Mouse (Mus musculus) MEL (cell line): ENCODE data around the gene Arhgap9. TPM values are rescaled to one million over a fixed set of nuclear protein-coding genes. Genes with fewer than 3 reads are reported as not detected.

ENCODE experiments used
- DNase-seq: peaks from one replicate; pipeline ENCODE4 v3.0.0; 2011; ENCODE audit warnings: low read depth, low spot score
- H3K27ac ChIP-seq: 2 replicates; pipeline ENCODE4 v1.5.1; 2012; ENCODE audit warnings: low read depth, mild to moderate bottlenecking, control low read depth, low read length, moderate library complexity; ENCODE audit not compliant: control insufficient read depth
- H3K27me3 ChIP-seq, 2 experiments: fragments of 150-350 bp in 1 of 2; sonication (generic) in 1 of 2; 2 replicates each; pipeline ENCODE4 v1.6.1; 2012; ENCODE audit warnings: low read length in 2 of 2, mild to moderate bottlenecking in 2 of 2, improper control_type of control experiment in 1 of 2, moderate library complexity in 1 of 2; ENCODE audit not compliant: insufficient read depth in 2 of 2, control insufficient read depth in 1 of 2
- H3K36me3 ChIP-seq, 2 experiments: 2 replicates each; pipeline ENCODE4 v1.6.1; 2012 to 2014; ENCODE audit warnings: low read length in 2 of 2, improper control_type of control experiment in 1 of 2, inconsistent platforms in 1 of 2, mild to moderate bottlenecking in 1 of 2; ENCODE audit not compliant: insufficient read depth in 2 of 2, control insufficient read depth in 1 of 2
- H3K4me1 ChIP-seq, 2 experiments: fragments of 150-350 bp in 1 of 2; sonication (generic) in 1 of 2; 2 replicates each; pipeline ENCODE4 v1.6.1; 2012; ENCODE audit warnings: low read length in 2 of 2, improper control_type of control experiment in 1 of 2, mild to moderate bottlenecking in 1 of 2; ENCODE audit not compliant: insufficient read depth in 2 of 2, control insufficient read depth in 1 of 2
- H3K4me3 ChIP-seq, 2 experiments: fragments of 150-350 bp in 1 of 2; sonication (generic) in 1 of 2; 2 replicates each; pipeline ENCODE4 v1.5.1; 2012; ENCODE audit warnings: low read depth in 2 of 2, low read length in 2 of 2, mild to moderate bottlenecking in 2 of 2, moderate library complexity in 2 of 2, control low read depth in 1 of 2, improper control_type of control experiment in 1 of 2; ENCODE audit not compliant: control insufficient read depth in 1 of 2, insufficient read depth in 1 of 2
- H3K79me2 ChIP-seq: 2 replicates; pipeline ENCODE4 v1.6.1; 2012; ENCODE audit warnings: mild to moderate bottlenecking, low read length, moderate library complexity; ENCODE audit not compliant: control insufficient read depth, poor library complexity, insufficient read depth
- H3K9ac ChIP-seq: 2 replicates; pipeline ENCODE4 v1.6.1; 2012; ENCODE audit warnings: low read depth, mild to moderate bottlenecking, control low read depth, low read length, moderate library complexity; ENCODE audit not compliant: control insufficient read depth, poor library complexity, severe bottlenecking
- H3K9me3 ChIP-seq: fragments of 150-350 bp; sonication (generic); replicated peaks from 2 replicates; pipeline ENCODE4 v1.6.1; 2012; ENCODE audit warnings: mild to moderate bottlenecking, low read length, improper control_type of control experiment, moderate library complexity; ENCODE audit not compliant: insufficient read depth
- BHLHE40 ChIP-seq: IDR thresholded peaks from 2 replicates; pipeline ENCODE4 v1.6.1; 2012; ENCODE audit warnings: low read depth, mild to moderate bottlenecking, inconsistent platforms, low read length, improper control_type of control experiment, borderline replicate concordance
- CHD1 ChIP-seq: IDR thresholded peaks from 2 replicates; pipeline ENCODE4 v1.6.1; 2012; ENCODE audit warnings: low read depth, mild to moderate bottlenecking, inconsistent platforms, low read length, improper control_type of control experiment
- CHD2 ChIP-seq: IDR thresholded peaks from 2 replicates; pipeline ENCODE4 v1.6.1; 2011; ENCODE audit warnings: low read length, improper control_type of control experiment
- CTCF ChIP-seq, 3 experiments: IDR thresholded peaks in 2 of 3; conservative IDR thresholded peaks in 1 of 3; 2 replicates each; pipeline ENCODE4 v1.5.1; 2011 to 2012; ENCODE audit warnings: low read length in 3 of 3, low read depth in 2 of 3, mild to moderate bottlenecking in 2 of 3, improper control_type of control experiment in 1 of 3, inconsistent platforms in 1 of 3, mixed read lengths in 1 of 3, moderate library complexity in 1 of 3; ENCODE audit not compliant: control insufficient read depth in 1 of 3, insufficient read depth in 1 of 3, poor library complexity in 1 of 3, severe bottlenecking in 1 of 3
- EP300 ChIP-seq, 2 experiments: IDR thresholded peaks; 2 replicates each; pipeline ENCODE4 v1.6.1; 2011; ENCODE audit warnings: improper control_type of control experiment in 2 of 2, low read length in 2 of 2, low read depth in 1 of 2, mild to moderate bottlenecking in 1 of 2
- ETS1 ChIP-seq: IDR thresholded peaks from 2 replicates; pipeline ENCODE4 v1.6.1; 2012; ENCODE audit warnings: low read depth, mild to moderate bottlenecking, inconsistent platforms, low read length, improper control_type of control experiment, moderate library complexity
- HCFC1 ChIP-seq: IDR thresholded peaks from 2 replicates; pipeline ENCODE4 v1.6.1; 2012; ENCODE audit warnings: low read depth, mild to moderate bottlenecking, inconsistent platforms, low read length, improper control_type of control experiment, moderate library complexity
- MAX ChIP-seq: IDR thresholded peaks from 2 replicates; pipeline ENCODE4 v1.6.1; 2011; ENCODE audit warnings: low read length, improper control_type of control experiment
- MEF2A ChIP-seq: IDR thresholded peaks from 2 replicates; pipeline ENCODE4 v1.6.1; 2014; ENCODE audit warnings: low read depth, mild to moderate bottlenecking, inconsistent platforms, low read length, improper control_type of control experiment; ENCODE audit not compliant: poor library complexity, insufficient replicate concordance, severe bottlenecking; ENCODE audit errors: extremely low read depth
- MYB ChIP-seq: IDR thresholded peaks from 2 replicates; pipeline ENCODE4 v1.6.1; 2011; ENCODE audit warnings: mild to moderate bottlenecking, low read depth, low read length, improper control_type of control experiment
- MYC ChIP-seq: IDR thresholded peaks from 2 replicates; pipeline ENCODE4 v1.6.1; 2011; ENCODE audit warnings: low read depth, mild to moderate bottlenecking, low read length, improper control_type of control experiment, moderate library complexity
- NELFE ChIP-seq: IDR thresholded peaks from 2 replicates; pipeline ENCODE4 v1.6.1; 2011; ENCODE audit warnings: low read depth, low read length, improper control_type of control experiment
- POLR2A ChIP-seq, 2 experiments: IDR thresholded peaks; 2 replicates each; pipeline ENCODE4 v1.6.1; 2011 to 2012; ENCODE audit warnings: low read length in 2 of 2, mild to moderate bottlenecking in 2 of 2, control low read depth in 1 of 2, improper control_type of control experiment in 1 of 2, low read depth in 1 of 2, moderate library complexity in 1 of 2; ENCODE audit not compliant: control insufficient read depth in 1 of 2, insufficient read depth in 1 of 2, poor library complexity in 1 of 2
- POLR2AphosphoS2 ChIP-seq: IDR thresholded peaks from 2 replicates; pipeline ENCODE4 v1.6.1; 2011; ENCODE audit warnings: low read length, improper control_type of control experiment
- POLR2AphosphoS5 ChIP-seq: IDR thresholded peaks from 2 replicates; pipeline ENCODE4 v1.6.1; 2012; ENCODE audit warnings: low read depth, borderline replicate concordance, mild to moderate bottlenecking, inconsistent platforms, low read length, moderate library complexity, mixed read lengths
- SMC3 ChIP-seq: IDR thresholded peaks from 2 replicates; pipeline ENCODE4 v1.6.1; 2011; ENCODE audit warnings: low read depth, low read length, improper control_type of control experiment
- TCF12 ChIP-seq: IDR thresholded peaks from 2 replicates; pipeline ENCODE4 v1.6.1; 2014; ENCODE audit warnings: low read depth, mild to moderate bottlenecking, inconsistent platforms, low read length, improper control_type of control experiment, moderate library complexity
- UBTF ChIP-seq: IDR thresholded peaks from 2 replicates; pipeline ENCODE4 v1.6.1; 2012; ENCODE audit warnings: low read depth, mild to moderate bottlenecking, inconsistent platforms, low read length, improper control_type of control experiment, moderate library complexity, borderline replicate concordance; ENCODE audit not compliant: insufficient read depth
- USF1 ChIP-seq: IDR thresholded peaks from 2 replicates; pipeline ENCODE4 v1.6.1; 2014; ENCODE audit warnings: low read depth, mild to moderate bottlenecking, inconsistent platforms, low read length, improper control_type of control experiment, moderate library complexity
- ZC3H11A ChIP-seq: IDR thresholded peaks from 2 replicates; pipeline ENCODE4 v1.6.1; 2012; ENCODE audit warnings: low read depth, mild to moderate bottlenecking, inconsistent platforms, low read length, improper control_type of control experiment
- ZMIZ1 ChIP-seq: IDR thresholded peaks from 2 replicates; pipeline ENCODE4 v1.6.1; 2012; ENCODE audit warnings: low read depth, mild to moderate bottlenecking, inconsistent platforms, low read length, improper control_type of control experiment, moderate library complexity
- polyA plus RNA-seq, 2 experiments: library from polyadenylated mRNA; stranded (reverse) in 1 of 2; unstranded in 1 of 2; fragments of >175 nt in 1 of 2; fragments of >200 nt in 1 of 2; gene quantifications; 2 replicates each; pipeline versions ENCODE4 v1.2.1 to v1.2.4; 2012; ENCODE audit warnings: low replicate concordance in 2 of 2, low read depth in 1 of 2; ENCODE audit not compliant: insufficient read length in 2 of 2, insufficient read depth in 1 of 2, missing spikeins in 1 of 2
- total RNA-seq: library from RNA; depleted of rRNA; stranded (reverse); fragments of 300-350 nt; gene quantifications from 2 replicates; pipeline ENCODE4 v1.2.3, GENCODE M21; 2012

The Arhgap9 gene
- total and polyA plus RNA-seq, 3 experiments: 24.4 to 41.1 TPM; not detected in 1

DNA sequence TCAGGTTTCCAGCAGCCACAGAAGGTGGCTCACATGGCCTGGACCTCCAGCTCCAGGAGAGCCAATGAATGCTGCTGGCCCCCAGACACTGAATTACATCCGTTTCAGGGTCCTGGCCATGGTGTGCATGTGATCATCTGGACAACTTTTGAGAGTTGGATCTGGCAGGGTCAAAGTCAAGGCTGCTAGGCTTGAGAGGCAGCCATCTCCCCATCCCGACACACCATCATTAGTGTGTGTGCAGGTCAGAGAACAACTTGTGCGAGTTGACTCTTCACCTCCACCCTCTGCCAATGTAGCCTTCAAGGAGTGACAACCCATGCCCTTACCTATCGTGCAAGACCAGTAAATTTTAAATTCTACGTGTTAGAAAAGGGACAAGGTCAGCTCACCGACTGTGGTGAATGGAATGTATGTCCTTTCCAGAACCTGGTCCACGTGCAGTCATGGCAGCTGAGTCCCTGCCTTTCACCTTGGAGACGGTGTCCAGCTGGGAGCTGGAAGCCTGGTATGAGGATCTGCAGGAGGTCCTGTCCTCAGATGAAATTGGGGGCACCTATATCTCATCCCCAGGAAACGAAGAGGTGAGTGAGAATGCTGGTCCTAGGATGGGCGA, 26.8 kb upstream of the Arhgap9 start:
- Histone ChIP-seq H3K4me3 (no peak overlapping the region), H3K36me3 (peaks cover 16 to 18% of the 10 kb centered on the region in 2 experiments), H3K27ac (peak overlapping the region; percentile 49), H3K9me3 (no peaks in the 10 kb centered on the region), H3K27me3 (no peaks in the 10 kb centered on the region), H3K4me1 (peaks cover 0 to 16% of the 10 kb centered on the region in 2 experiments; a peak in 2 of 4 replicates), H3K9ac (no peak overlapping the region), H3K79me2 (peaks cover 32% of the 10 kb centered on the region)
- DNase-seq: no peak
- TF ChIP-seq HCFC1: no peak
- TF ChIP-seq ZMIZ1: peak; percentile 17; the same call in 1 of the 2 replicates
- TF ChIP-seq POLR2A (IDR thresholded peaks at IDR 0.05; ENCODE audit: control insufficient read depth in 1 of 2, insufficient read depth in 1 of 2, low read depth in 1 of 2, low read length in 2 of 2, poor library complexity in 1 of 2): peak in 1 of 2 experiments; percentile 55; a peak in 2 of 4 replicates
- peak; percentile 71 for TF ChIP-seq POLR2AphosphoS2
- peak; percentile 13; the same call in 1 of the 2 replicates for TF ChIP-seq SMC3
- no peak; the same call in 1 of the 2 replicates for TF ChIP-seq NELFE

DNA sequence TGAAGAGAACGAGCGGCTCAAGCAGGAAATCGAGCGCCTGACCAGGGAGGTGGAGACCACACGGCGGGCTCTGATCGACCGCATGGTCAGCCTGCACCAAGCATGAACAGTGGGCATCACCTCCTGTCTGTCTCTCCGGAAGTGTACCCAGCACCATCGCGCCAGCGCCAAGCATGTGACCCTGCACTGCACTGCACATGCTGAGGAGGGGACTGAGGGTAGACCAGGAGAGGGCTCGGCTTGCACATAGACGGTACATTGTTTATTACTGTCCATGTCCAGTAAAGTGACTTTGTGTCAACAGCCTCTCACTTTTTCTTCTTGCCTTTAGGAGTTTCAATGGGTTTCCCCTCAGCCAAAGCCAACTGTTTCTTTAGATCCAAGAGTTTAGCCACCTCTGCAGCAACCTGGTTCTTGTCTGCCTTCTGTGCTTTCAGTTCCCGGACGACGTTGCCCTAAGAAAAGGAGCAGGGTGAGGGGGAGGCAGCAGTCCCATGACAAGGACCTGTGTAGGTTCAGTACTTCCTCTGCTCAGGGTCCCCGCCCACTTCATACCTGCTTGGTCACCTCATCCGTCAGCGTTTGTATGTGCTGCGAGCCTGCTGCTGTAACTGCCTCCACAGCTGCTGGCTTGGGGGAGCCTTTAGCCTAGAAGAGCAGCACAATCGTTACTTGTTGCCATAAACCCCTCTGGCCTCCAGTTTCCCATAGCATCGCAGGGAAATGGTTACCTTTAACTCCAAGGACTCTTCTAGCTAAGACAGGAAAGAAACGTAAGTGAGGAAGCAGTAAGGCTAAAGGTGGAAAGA, 25.6 kb upstream of the Arhgap9 start:
- H3K4me1 ChIP-seq: peaks cover 0 to 14% of the 10 kb centered on the region in 2 experiments; a peak in 2 of 4 replicates
- TF ChIP-seq TCF12 (0 out of 2 replicates have a peak, but pooled peaks have one; percentile 15), UBTF (no peak), SMC3 (peak; percentile 32), CHD1 (no peak), BHLHE40 (peak; percentile 19; the same call in 1 of the 2 replicates), CTCF (IDR thresholded peaks at IDR 0.05 in 2 of 3, conservative IDR thresholded peaks at IDR 0.05 in 1 of 3; ENCODE audit: control insufficient read depth in 1 of 3, insufficient read depth in 1 of 3, low read depth in 2 of 3, low read length in 3 of 3, poor library complexity in 1 of 3, severe bottlenecking in 1 of 3) (no peak), POLR2AphosphoS5 (peak; percentile 75), ZMIZ1 (peak; percentile 93), USF1 (no peak), POLR2AphosphoS2 (peak; percentile 94), POLR2A (IDR thresholded peaks at IDR 0.05; ENCODE audit: control insufficient read depth in 1 of 2, insufficient read depth in 1 of 2, low read depth in 1 of 2, low read length in 2 of 2, poor library complexity in 1 of 2) (peak; percentile 6 to 54; a peak in 2 of 4 replicates), MYC (no peak), ZC3H11A (no peak), MYB (peak; percentile 42; the same call in 1 of the 2 replicates), ETS1 (0 out of 2 replicates have a peak, but pooled peaks have one; percentile 11), CHD2 (no peak), MAX (no peak), EP300 (IDR thresholded peaks at IDR 0.05; ENCODE audit: low read depth in 1 of 2, low read length in 2 of 2) (no peak), MEF2A (no peak)
- TF ChIP-seq, all 39 proteins: peak for 9

More for the DNA sequence above, 25.6 kb upstream of the Arhgap9 start:
- Histone ChIP-seq H3K79me2 (peaks cover 25% of the 10 kb centered on the region), H3K27me3 (no peaks in the 10 kb centered on the region), H3K27ac (no peak overlapping the region), H3K4me3 (no peak overlapping the region), H3K9me3 (no peaks in the 10 kb centered on the region), H3K9ac (no peak overlapping the region), H3K36me3 (peaks cover 15 to 27% of the 10 kb centered on the region in 2 experiments)
- DNase-seq: no peak
